Mouse (Mus musculus) kidney, adult 2 months (tissue): Measurements from ENCODE around the gene Ptprm.

Experiments used
- CTCF ChIP-seq: fragments of 200-500 bp; conservative IDR thresholded peaks from 2 replicates; pipeline ENCODE4 v1.5.1; 2011; ENCODE audit warnings: low read depth, mild to moderate bottlenecking, control low read depth, low read length, moderate library complexity, mixed read lengths; ENCODE audit not compliant: insufficient read depth, insufficient read length
- POLR2A ChIP-seq: fragments of 200-500 bp; IDR thresholded peaks from one replicate; pipeline ENCODE4 v1.6.1; 2011; ENCODE audit warnings: low read depth, low read length, control low read depth

DNA sequence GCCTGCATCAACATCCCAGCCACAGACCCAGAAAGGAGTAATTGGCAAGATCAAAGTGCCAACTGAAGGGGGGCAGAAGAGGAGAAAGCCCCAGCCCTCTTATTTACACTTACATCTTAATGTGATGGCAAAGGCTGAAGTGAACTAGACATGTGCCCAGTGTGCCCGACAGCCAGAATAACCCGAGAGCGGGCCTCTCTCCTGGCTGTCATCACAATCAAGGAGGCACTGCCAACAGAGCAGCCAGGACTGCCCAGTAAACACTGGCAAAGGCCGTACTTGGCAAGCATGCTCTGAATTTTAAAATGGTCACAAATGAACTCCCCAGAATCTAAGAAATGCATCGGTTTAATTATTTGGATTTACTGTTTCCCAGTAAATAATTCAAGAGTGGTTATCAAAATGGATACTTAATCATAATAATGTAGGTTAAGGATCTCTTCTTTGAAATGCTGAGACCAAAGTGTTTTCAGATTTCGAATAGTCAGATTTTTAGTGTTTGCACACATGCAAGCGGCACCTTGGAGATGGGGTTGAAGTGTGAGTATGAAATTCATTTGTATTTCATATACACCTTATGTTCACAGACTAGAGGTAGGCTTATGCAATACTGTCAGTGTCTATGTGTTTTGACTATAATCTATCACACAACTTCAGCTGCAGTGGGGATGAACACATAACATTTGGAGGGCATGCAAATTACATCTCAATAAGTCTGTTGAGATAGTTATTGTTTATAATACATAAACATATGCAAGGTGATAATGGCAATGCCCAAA is 282.8 kb downstream of the Ptprm start:
- no peak for TF ChIP-seq CTCF
- TF ChIP-seq POLR2A: no peak
